Mouse (Mus musculus): ENCODE measurements around the gene Ttc30b.
"Not testable (repeated sequence)": the region's sequence is repeated elsewhere in the genome, so short reads cannot be mapped to it uniquely, and the experiment has no call there.

DNA sequence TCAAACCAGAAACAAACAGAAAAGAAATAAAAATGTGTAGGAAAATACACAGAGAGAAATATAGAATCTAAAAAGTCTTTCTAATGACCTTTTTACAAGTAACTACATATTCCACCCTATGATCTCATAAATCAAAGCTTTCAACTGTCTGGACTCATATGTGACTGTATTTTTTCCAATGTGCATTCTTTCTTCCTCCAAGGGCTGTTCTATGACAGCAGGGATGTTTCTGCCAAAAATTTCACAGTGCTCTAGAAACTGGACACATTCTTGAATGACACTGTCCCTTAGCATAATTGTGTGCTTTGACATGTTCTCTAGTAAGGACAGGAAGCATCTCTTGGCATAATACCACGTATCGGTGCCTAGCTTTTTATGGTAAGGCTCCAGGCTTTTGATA is 37.7 kb upstream of the Ttc30b start:
- TF ChIP-seq CTCF (IDR thresholded peaks at IDR 0.05; ENCODE audit: borderline replicate concordance, control insufficient read depth, extremely low read depth, insufficient read depth, low read length, poor library complexity); POLR2A (IDR thresholded peaks at IDR 0.05; ENCODE audit: control insufficient read depth, extremely low read depth, insufficient read depth, low read length, poor library complexity): not testable (repeated sequence)
